Mouse (Mus musculus): ENCODE measurements around the gene Pagr1b. TPM values are rescaled to one million over a fixed set of nuclear protein-coding genes. Genes with fewer than 3 reads are reported as not detected.

Gene Pagr1b
- total and polyA plus RNA-seq, 3 experiments, result 0.39 to 4.5 TPM; not detected in 1

- TF ChIP-seq EP300 (IDR thresholded peaks at IDR 0.05; ENCODE audit: low read depth in 1 of 2, low read length in 2 of 2), result peak; percentile 10 to 30; a peak in 2 of 4 replicates
- no peak for TF ChIP-seq HCFC1 (IDR thresholded peaks at IDR 0.05; ENCODE audit: low read depth, low read length)
- no peak for TF ChIP-seq ZKSCAN1 (IDR thresholded peaks at IDR 0.05; ENCODE audit: low read depth, low read length)
- TF ChIP-seq RCOR1 (IDR thresholded peaks at IDR 0.05; ENCODE audit: low read depth, low read length), result no peak
- TF ChIP-seq TCF12 (IDR thresholded peaks at IDR 0.05; ENCODE audit: low read depth, low read length), result no peak
- TF ChIP-seq TAL1 (IDR thresholded peaks at IDR 0.05; ENCODE audit: low read length), result no peak
- TF ChIP-seq CHD2 (IDR thresholded peaks at IDR 0.05; ENCODE audit: low read length), result no peak
- peak; percentile 85 for TF ChIP-seq GABPA (IDR thresholded peaks at IDR 0.05; ENCODE audit: low read depth, low read length)
- TF ChIP-seq MAFK (IDR thresholded peaks at IDR 0.05; ENCODE audit: borderline replicate concordance, low read depth, low read length), result peak; percentile 50; the same call in 1 of the 2 replicates
- TF ChIP-seq CHD1 (IDR thresholded peaks at IDR 0.05; ENCODE audit: low read depth, low read length), result no peak
- TF ChIP-seq ZMIZ1 (IDR thresholded peaks at IDR 0.05; ENCODE audit: low read depth, low read length), result no peak
- no peak for TF ChIP-seq ZNF384 (IDR thresholded peaks at IDR 0.05; ENCODE audit: low read depth, low read length)
- TF ChIP-seq MAX (IDR thresholded peaks at IDR 0.05; ENCODE audit: low read length), result no peak
- TF ChIP-seq GATA1 (IDR thresholded peaks at IDR 0.05; ENCODE audit: low read depth, low read length), result peak; percentile 57
- TF ChIP-seq KAT2A (conservative IDR thresholded peaks at IDR 0.05; ENCODE audit: low read depth, low read length), result no peak
- TF ChIP-seq USF2 (IDR thresholded peaks at IDR 0.05; ENCODE audit: borderline replicate concordance in 1 of 2, insufficient read depth in 1 of 2, low read depth in 1 of 2, low read length in 2 of 2), result no peak
- peak; percentile 57; the same call in 1 of the 2 replicates for TF ChIP-seq ETS1 (IDR thresholded peaks at IDR 0.05; ENCODE audit: low read depth, low read length)
- TF ChIP-seq POLR2A (IDR thresholded peaks at IDR 0.05; ENCODE audit: control insufficient read depth in 1 of 2, insufficient read depth in 1 of 2, low read depth in 1 of 2, low read length in 2 of 2, poor library complexity in 1 of 2), result no peak
- no peak for TF ChIP-seq BHLHE40 (IDR thresholded peaks at IDR 0.05; ENCODE audit: borderline replicate concordance, low read depth, low read length)
- peak; percentile 52; the same call in 1 of the 2 replicates for TF ChIP-seq SIN3A (IDR thresholded peaks at IDR 0.05; ENCODE audit: low read length)
- no peak for TF ChIP-seq ZC3H11A (IDR thresholded peaks at IDR 0.05; ENCODE audit: low read depth, low read length)
- peak; percentile 56 for DNase-seq (ENCODE audit: low read depth, low spot score)
- peak overlapping the region; percentile 89; the same call in 1 of the 2 replicates for H3K27ac ChIP-seq (ENCODE audit: control insufficient read depth, low read depth, low read length)
- peaks cover 37 to 40% of the 10 kb centered on the region in 2 experiments for H3K36me3 ChIP-seq (ENCODE audit: control insufficient read depth in 1 of 2, insufficient read depth in 2 of 2, low read length in 2 of 2)
- H3K9ac ChIP-seq (ENCODE audit: control insufficient read depth, low read depth, low read length, poor library complexity, severe bottlenecking), result no peak overlapping the region
- H3K4me3 ChIP-seq (ENCODE audit: control insufficient read depth in 1 of 2, insufficient read depth in 1 of 2, low read depth in 2 of 2, low read length in 2 of 2), result no peak overlapping the region
- peaks cover under 1% of the 10 kb centered on the region for H3K79me2 ChIP-seq (ENCODE audit: control insufficient read depth, insufficient read depth, low read length, poor library complexity)
- H3K9me3 ChIP-seq (replicated peaks; ENCODE audit: insufficient read depth, low read length), result no peaks in the 10 kb centered on the region
- H3K4me1 ChIP-seq (ENCODE audit: control insufficient read depth in 1 of 2, insufficient read depth in 2 of 2, low read length in 2 of 2), result peaks cover 28 to 36% of the 10 kb centered on the region in 2 experiments
- H3K27me3 ChIP-seq (ENCODE audit: control insufficient read depth in 1 of 2, insufficient read depth in 2 of 2, low read length in 2 of 2), result no peaks in the 10 kb centered on the region
These were observed 15.0 kb upstream of the Pagr1b start for GRCm38 (mm10) chr7:127031244-127031643.

- H3K27ac ChIP-seq (ENCODE audit: control insufficient read depth, low read depth, low read length), result peak overlapping the region; percentile 89
- H3K9me3 ChIP-seq (replicated peaks; ENCODE audit: insufficient read depth, low read length), result no peaks in the 10 kb centered on the region
- peaks cover 28 to 36% of the 10 kb centered on the region in 2 experiments for H3K4me1 ChIP-seq (ENCODE audit: control insufficient read depth in 1 of 2, insufficient read depth in 2 of 2, low read length in 2 of 2)
- DNase-seq (ENCODE audit: low read depth, low spot score), result peak; percentile 78
- H3K36me3 ChIP-seq (ENCODE audit: control insufficient read depth in 1 of 2, insufficient read depth in 2 of 2, low read length in 2 of 2), result peaks cover 34 to 40% of the 10 kb centered on the region in 2 experiments
- no peak overlapping the region for H3K4me3 ChIP-seq (ENCODE audit: control insufficient read depth in 1 of 2, insufficient read depth in 1 of 2, low read depth in 2 of 2, low read length in 2 of 2)
- H3K79me2 ChIP-seq (ENCODE audit: control insufficient read depth, insufficient read depth, low read length, poor library complexity), result peaks cover 11% of the 10 kb centered on the region
- TF ChIP-seq ZMIZ1 (IDR thresholded peaks at IDR 0.05; ENCODE audit: low read depth, low read length) (peak; percentile 40; the same call in 1 of the 2 replicates), KAT2A (conservative IDR thresholded peaks at IDR 0.05; ENCODE audit: low read depth, low read length) (peak; percentile 39; the same call in 1 of the 2 replicates), EP300 (IDR thresholded peaks at IDR 0.05; ENCODE audit: low read depth in 1 of 2, low read length in 2 of 2) (peak; percentile 12 to 48; a peak in 2 of 4 replicates), NRF1 (IDR thresholded peaks at IDR 0.05; ENCODE audit: insufficient read depth, low read depth, low read length, poor library complexity, severe bottlenecking) (no peak), ZC3H11A (IDR thresholded peaks at IDR 0.05; ENCODE audit: low read depth, low read length) (no peak), MXI1 (IDR thresholded peaks at IDR 0.05; ENCODE audit: low read depth, low read length) (peak; percentile 81), MYB (IDR thresholded peaks at IDR 0.05; ENCODE audit: low read depth, low read length) (no peak), TCF12 (IDR thresholded peaks at IDR 0.05; ENCODE audit: low read depth, low read length) (0 out of 2 replicates have a peak, but pooled peaks have one; percentile 14), ETS1 (IDR thresholded peaks at IDR 0.05; ENCODE audit: low read depth, low read length) (peak; percentile 80), POLR2AphosphoS5 (IDR thresholded peaks at IDR 0.05; ENCODE audit: borderline replicate concordance, low read depth, low read length) (no peak), SIN3A (IDR thresholded peaks at IDR 0.05; ENCODE audit: low read length) (peak; percentile 49; the same call in 1 of the 2 replicates), GATA1 (IDR thresholded peaks at IDR 0.05; ENCODE audit: low read depth, low read length) (peak; percentile 81), RCOR1 (IDR thresholded peaks at IDR 0.05; ENCODE audit: low read depth, low read length) (peak; percentile 47; the same call in 1 of the 2 replicates), CHD1 (IDR thresholded peaks at IDR 0.05; ENCODE audit: low read depth, low read length) (no peak), MAFK (IDR thresholded peaks at IDR 0.05; ENCODE audit: borderline replicate concordance, low read depth, low read length) (peak; percentile 80; the same call in 1 of the 2 replicates), POLR2A (IDR thresholded peaks at IDR 0.05; ENCODE audit: control insufficient read depth in 1 of 2, insufficient read depth in 1 of 2, low read depth in 1 of 2, low read length in 2 of 2, poor library complexity in 1 of 2) (no peak), MYC (IDR thresholded peaks at IDR 0.05; ENCODE audit: low read depth, low read length) (peak; percentile 48; the same call in 1 of the 2 replicates)
- H3K27me3 ChIP-seq (ENCODE audit: control insufficient read depth in 1 of 2, insufficient read depth in 2 of 2, low read length in 2 of 2), result no peaks in the 10 kb centered on the region
- peak overlapping the region; percentile 43 for H3K9ac ChIP-seq (ENCODE audit: control insufficient read depth, low read depth, low read length, poor library complexity, severe bottlenecking)
These were observed 13.9 kb upstream of the Pagr1b start for GRCm38 (mm10) chr7:127030172-127030571.
